Mouse (Mus musculus) midbrain, postnatal 0 days (tissue): ENCODE data around the gene Dpep1. TPM values are rescaled to one million over a fixed set of nuclear protein-coding genes. Genes with fewer than 3 reads are reported as not detected.
A peak's percentile ranks its signal among the peaks of the same experiment; 100 is the strongest.

Source experiments
- ATAC-seq: fragments of 200-750 bp; cut with Nextera tagmentation; 2 replicates; pipeline ENCODE4 v1.8.0; 2017; ENCODE audit warnings: moderate number of reproducible peaks, mild to moderate bottlenecking, moderate TSS enrichment, moderate library complexity; ENCODE audit not compliant: low FRiP score
- DNase-seq: peaks from one replicate; pipeline ENCODE4 v3.0.0-alpha.2; 2015; ENCODE audit warnings: low spot score
- H3K27ac ChIP-seq: fragments of 300-500 bp; sonication (generic); 2 replicates; pipeline ENCODE4 v1.5.1; 2014; ENCODE audit warnings: low read depth, mild to moderate bottlenecking, low read length, mixed read lengths
- H3K27me3 ChIP-seq: fragments of 300-500 bp; sonication (generic); 2 replicates; pipeline ENCODE4 v1.6.1; 2014; ENCODE audit warnings: low read length, control low read depth, mixed read lengths; ENCODE audit not compliant: insufficient read depth
- H3K36me3 ChIP-seq: fragments of 300-500 bp; sonication (generic); 2 replicates; pipeline ENCODE4 v1.6.1; 2014; ENCODE audit warnings: low read length, control low read depth, mixed read lengths; ENCODE audit not compliant: insufficient read depth
- H3K4me1 ChIP-seq: fragments of 300-500 bp; sonication (generic); 2 replicates; pipeline ENCODE4 v1.6.1; 2014; ENCODE audit warnings: mild to moderate bottlenecking, control low read depth, antibody characterized with exemption, low read length, mixed read lengths; ENCODE audit not compliant: insufficient read depth
- H3K4me2 ChIP-seq: fragments of 300-500 bp; sonication (generic); 2 replicates; pipeline ENCODE4 v1.6.1; 2014; ENCODE audit warnings: low read depth, mild to moderate bottlenecking, low read length, mixed read lengths; ENCODE audit not compliant: poor library complexity, severe bottlenecking
- H3K4me3 ChIP-seq: fragments of 300-500 bp; sonication (generic); 2 replicates; pipeline ENCODE4 v1.5.1; 2014; ENCODE audit warnings: low read depth, mild to moderate bottlenecking, low read length, moderate library complexity
- H3K9ac ChIP-seq: fragments of 300-500 bp; sonication (generic); replicated peaks from 2 replicates; pipeline ENCODE4 v1.6.1; 2014; ENCODE audit warnings: mild to moderate bottlenecking, low read length, moderate library complexity, mixed read lengths; ENCODE audit not compliant: poor library complexity, severe bottlenecking
- H3K9me3 ChIP-seq: fragments of 300-500 bp; sonication (generic); 2 replicates; pipeline ENCODE4 v1.6.1; 2016; ENCODE audit warnings: low read length, control low read depth
- CTCF ChIP-seq: IDR thresholded peaks from 2 replicates; pipeline ENCODE4 v1.5.1; 2016; ENCODE audit warnings: antibody characterized with exemption, mild to moderate bottlenecking
- WGBS: fragments of 180-500 bp; shearing (Covaris S2); extraction: QIAGEN DNeasy Blood & Tissue Kit; methylation state at CpG from one replicate; pipeline ENCODE4 v1.1.7; 2014; 5-methylcytosine and 5-hydroxymethylcytosine counted together
- polyA plus RNA-seq: library from polyadenylated mRNA; unstranded; fragments of >200 nt; fragmentation: Nextera tagmentation; extraction: Ambion mirVana; gene quantifications from 2 replicates; pipeline ENCODE4 v1.2.1, GENCODE M21; 2015
- total RNA-seq: library from RNA; depleted of rRNA; stranded (reverse); fragments of >200 nt; gene quantifications from 2 replicates; pipeline ENCODE4 v1.2.3, GENCODE M21; 2014; rRNA removed

Gene Dpep1
- 0.38 and 0.60 TPM in 2 replicates for total RNA-seq
- polyA plus RNA-seq: 0.11 and 0.33 TPM in 2 replicates

GRCm38 (mm10) chr8:123185566-123186409 is at the start of gene Dpep1:
TSS of gene Dpep1 (plus strand) at chr8:123186242.
- H3K36me3 ChIP-seq: no peaks in the 10 kb centered on the region
- H3K4me3 ChIP-seq: no peak within 1 kb of the TSS
- 56% methylated on average over 19 of the region's 19 CpGs for WGBS
- H3K4me1 ChIP-seq: no peaks in the 10 kb centered on the region
- H3K9me3 ChIP-seq: no peaks in the 10 kb centered on the region
- H3K4me2 ChIP-seq: no peak within 1 kb of the TSS
- no peak within 1 kb of the TSS for H3K9ac ChIP-seq
- H3K27me3 ChIP-seq: no peaks in the 10 kb centered on the region
- no peak for TF ChIP-seq CTCF
- DNase-seq (no peak), ATAC-seq (no peak)
- no peak within 1 kb of the TSS for H3K27ac ChIP-seq

- no peak for ATAC-seq
- Histone ChIP-seq H3K9me3 (no peaks in the 10 kb centered on the region), H3K9ac (no peak overlapping the region), H3K4me1 (peaks cover 11% of the 10 kb centered on the region; the same call in 1 of the 2 replicates), H3K4me3 (no peak overlapping the region), H3K4me2 (no peak overlapping the region), H3K36me3 (no peaks in the 10 kb centered on the region), H3K27ac (no peak overlapping the region), H3K27me3 (no peaks in the 10 kb centered on the region)
- 89% methylated on average over 9 of the region's 9 CpGs for WGBS
- no peak for DNase-seq
- no peak for TF ChIP-seq CTCF
These were observed 49.8 kb upstream of the Dpep1 start for GRCm38 (mm10) chr8:123136287-123136686.

- Histone ChIP-seq H3K27me3 (no peaks in the 10 kb centered on the region), H3K9ac (0 out of 2 replicates have a peak overlapping the region, but pooled peaks have one; percentile 8), H3K27ac (no peak overlapping the region), H3K4me2 (no peak overlapping the region), H3K4me1 (peaks cover 11% of the 10 kb centered on the region; the same call in 1 of the 2 replicates), H3K4me3 (no peak overlapping the region), H3K9me3 (no peaks in the 10 kb centered on the region), H3K36me3 (no peaks in the 10 kb centered on the region)
- DNase-seq: peak; percentile 79
- ATAC-seq: peak; percentile 43; the same call in 1 of the 2 replicates
- 14% methylated on average over 2 of the region's 2 CpGs for WGBS
- no peak for TF ChIP-seq CTCF
These were observed 48.4 kb upstream of the Dpep1 start for GRCm38 (mm10) chr8:123137645-123138077.

- H3K4me1 ChIP-seq: peaks cover 11% of the 10 kb centered on the region; the same call in 1 of the 2 replicates
- no peak overlapping the region for H3K27ac ChIP-seq
- H3K36me3 ChIP-seq: no peaks in the 10 kb centered on the region
- no peaks in the 10 kb centered on the region for H3K27me3 ChIP-seq
- H3K9me3 ChIP-seq: no peaks in the 10 kb centered on the region
- DNase-seq (no peak), ATAC-seq (no peak)
- no peak overlapping the region for H3K4me3 ChIP-seq
- 77% methylated on average over 4 of the region's 4 CpGs for WGBS
- no peak for TF ChIP-seq CTCF
- H3K4me2 ChIP-seq: no peak overlapping the region
- H3K9ac ChIP-seq: no peak overlapping the region
These were observed 47.3 kb upstream of the Dpep1 start for GRCm38 (mm10) chr8:123138741-123139140.

GRCm38 (mm10) chr8:123141741-123142462 is 44.1 kb upstream of the Dpep1 start:
- Histone ChIP-seq H3K27me3 (no peaks in the 10 kb centered on the region), H3K9ac (no peak overlapping the region), H3K4me1 (no peaks in the 10 kb centered on the region), H3K36me3 (no peaks in the 10 kb centered on the region), H3K9me3 (no peaks in the 10 kb centered on the region), H3K27ac (no peak overlapping the region), H3K4me2 (no peak overlapping the region), H3K4me3 (no peak overlapping the region)
- ATAC-seq (peak; percentile 41; the same call in 1 of the 2 replicates), DNase-seq (peak; percentile 93)
- WGBS: 72% methylated on average over 14 of the region's 14 CpGs
- no peak for TF ChIP-seq CTCF

GRCm38 (mm10) chr8:123145279-123145678 is 40.8 kb upstream of the Dpep1 start:
- DNase-seq: no peak
- WGBS: 66% methylated on average over 6 of the region's 6 CpGs
- H3K4me1 ChIP-seq: no peaks in the 10 kb centered on the region

More at GRCm38 (mm10) chr8:123145279-123145678, 40.8 kb upstream of the Dpep1 start:
- H3K9me3 ChIP-seq: no peaks in the 10 kb centered on the region
- no peaks in the 10 kb centered on the region for H3K27me3 ChIP-seq
- no peak overlapping the region for H3K27ac ChIP-seq
- no peak overlapping the region for H3K4me3 ChIP-seq
- H3K9ac ChIP-seq: no peak overlapping the region
- ATAC-seq: no peak
- TF ChIP-seq CTCF: peak; percentile 34
- H3K36me3 ChIP-seq: no peaks in the 10 kb centered on the region
- no peak overlapping the region for H3K4me2 ChIP-seq
